Mouse (Mus musculus): ENCODE results near the gene Ltbr.
"Not testable (repeated sequence)": the region's sequence is repeated elsewhere in the genome, so short reads cannot be mapped to it uniquely, and the experiment has no call there.

Gene Ltbr

DNA sequence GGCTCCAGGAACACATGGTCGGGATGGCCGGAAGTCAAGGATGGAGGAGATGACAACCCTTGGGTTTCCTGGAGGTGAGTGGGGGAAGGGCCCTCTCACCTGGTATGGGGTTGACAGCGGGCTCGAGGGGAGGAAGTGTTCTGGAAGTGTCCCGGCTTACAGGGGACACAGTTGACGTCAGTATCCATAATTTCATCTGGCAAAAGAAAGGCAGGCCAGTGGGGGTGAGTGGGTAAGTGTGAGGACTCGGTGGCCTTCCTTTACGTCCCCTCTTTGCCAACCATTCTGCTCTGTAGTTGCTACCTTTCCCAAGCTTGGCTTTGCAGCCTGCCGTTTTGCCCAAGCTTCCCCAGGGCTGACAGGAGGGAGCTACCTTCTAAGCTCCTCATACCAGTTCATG, 1.5 kb downstream of the Ltbr start:
- no peak for DNase-seq (ENCODE audit: low spot score)

- no peak for DNase-seq (ENCODE audit: low spot score)
Observed at GRCm38 (mm10) chr6:125309406-125309805, 4.3 kb downstream of the Ltbr start.

GRCm38 (mm10) chr6:125308921-125309320, 4.8 kb downstream of the Ltbr start:
- DNase-seq (ENCODE audit: low spot score) = no peak

- no peak for DNase-seq (ENCODE audit: low spot score)
Observed at GRCm38 (mm10) chr6:125307091-125307490, 6.6 kb downstream of the Ltbr start.

DNA sequence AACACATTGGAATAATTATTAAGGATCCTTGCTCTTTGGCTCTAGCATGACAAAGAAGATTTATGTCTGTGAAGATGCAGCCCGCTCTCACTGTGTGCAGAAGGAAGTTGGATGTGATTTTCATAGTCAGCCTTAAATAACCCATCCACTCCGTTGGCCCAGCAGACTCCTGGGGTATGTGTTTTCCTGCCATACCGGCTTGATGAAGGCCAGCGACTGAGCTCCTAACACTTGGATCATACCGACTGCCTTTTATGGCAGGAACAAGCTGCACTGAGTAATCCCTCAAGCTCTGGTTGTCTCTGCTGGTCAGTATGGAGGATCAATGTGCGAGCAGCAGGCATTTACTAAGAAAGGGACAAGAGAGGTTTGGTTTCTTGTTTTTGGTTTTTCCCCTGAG, 8.2 kb downstream of the Ltbr start:
- DNase-seq (ENCODE audit: low spot score) = no peak

DNA sequence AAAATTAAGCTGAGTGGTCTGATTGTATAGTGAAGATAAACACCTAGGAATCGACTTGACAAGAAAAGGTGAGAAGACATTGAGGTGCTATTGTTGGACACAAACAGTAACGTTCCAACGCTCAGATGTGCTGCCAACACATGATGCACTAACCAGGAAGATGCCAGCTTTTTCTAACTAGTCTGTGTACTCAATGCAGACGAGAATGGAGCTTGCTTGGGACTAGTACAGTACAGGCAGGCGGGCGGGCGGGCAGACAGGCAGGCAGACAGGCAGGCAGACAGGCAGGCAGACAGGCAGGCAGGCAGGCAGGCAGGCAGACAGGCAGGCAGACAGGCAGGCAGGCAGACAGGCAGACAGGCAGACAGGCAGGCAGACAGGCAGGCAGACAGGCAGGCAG, 9.3 kb downstream of the Ltbr start:
- DNase-seq (ENCODE audit: low spot score) = not testable (repeated sequence)

DNA sequence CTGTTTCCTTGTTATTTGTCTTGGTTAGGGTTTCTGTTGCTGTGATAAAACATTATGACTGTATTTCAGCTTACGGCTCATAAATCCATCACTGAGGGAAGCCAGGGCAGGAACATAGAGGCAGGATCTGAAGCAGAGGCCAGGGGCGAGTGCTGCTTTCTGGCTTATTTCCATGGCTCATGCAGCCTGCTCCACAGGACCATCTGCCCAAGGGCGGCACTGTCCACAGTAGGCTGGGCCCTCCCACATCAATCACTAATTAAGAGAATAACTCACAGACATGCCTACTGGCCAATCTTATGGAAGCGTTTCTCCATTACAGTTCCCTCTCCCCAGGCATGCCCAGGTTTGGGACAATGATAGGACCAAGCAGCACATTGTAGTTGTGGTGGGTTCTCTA, 10.4 kb downstream of the Ltbr start:
- no peak for DNase-seq (ENCODE audit: low spot score)

DNA sequence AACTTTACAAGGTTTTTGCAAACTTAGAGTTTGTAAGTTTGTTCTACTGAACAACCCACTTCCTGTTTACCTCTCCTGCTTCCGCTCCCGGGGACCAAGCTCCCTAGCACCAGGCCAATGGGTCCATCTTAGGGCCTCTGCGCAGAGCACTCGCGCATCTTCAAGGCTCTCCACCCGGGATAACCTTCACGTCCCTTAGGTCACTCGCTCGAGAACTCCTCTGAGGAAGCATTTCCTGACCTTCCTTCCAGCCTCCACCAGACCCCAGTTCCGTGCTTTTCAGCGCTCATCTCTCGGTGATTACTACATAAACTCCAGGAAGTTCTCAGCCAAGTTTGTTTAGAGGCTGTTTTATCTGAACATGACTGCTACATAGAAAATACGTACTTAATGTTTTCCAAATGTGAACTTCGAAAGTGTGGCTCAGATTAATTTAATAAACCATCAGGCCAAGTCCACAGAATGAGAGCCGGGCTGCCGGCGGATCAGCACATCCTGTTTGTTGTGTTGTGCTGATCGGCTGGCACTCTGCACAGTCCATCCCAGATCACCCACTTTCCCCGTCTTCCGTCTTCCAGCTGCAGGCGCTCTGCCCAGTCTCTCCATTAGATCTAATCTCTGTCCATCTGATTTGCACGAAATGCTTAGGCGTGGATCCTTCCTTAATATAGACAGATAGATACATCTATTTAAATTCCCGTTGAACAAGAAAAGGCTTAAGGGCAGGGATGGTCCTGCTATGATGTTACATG, 11.3 kb downstream of the Ltbr start:
- DNase-seq (ENCODE audit: low spot score) = no peak

GRCm38 (mm10) chr6:125300982-125301381, 12.7 kb downstream of the Ltbr start:
- DNase-seq (ENCODE audit: low spot score) = no peak

DNA sequence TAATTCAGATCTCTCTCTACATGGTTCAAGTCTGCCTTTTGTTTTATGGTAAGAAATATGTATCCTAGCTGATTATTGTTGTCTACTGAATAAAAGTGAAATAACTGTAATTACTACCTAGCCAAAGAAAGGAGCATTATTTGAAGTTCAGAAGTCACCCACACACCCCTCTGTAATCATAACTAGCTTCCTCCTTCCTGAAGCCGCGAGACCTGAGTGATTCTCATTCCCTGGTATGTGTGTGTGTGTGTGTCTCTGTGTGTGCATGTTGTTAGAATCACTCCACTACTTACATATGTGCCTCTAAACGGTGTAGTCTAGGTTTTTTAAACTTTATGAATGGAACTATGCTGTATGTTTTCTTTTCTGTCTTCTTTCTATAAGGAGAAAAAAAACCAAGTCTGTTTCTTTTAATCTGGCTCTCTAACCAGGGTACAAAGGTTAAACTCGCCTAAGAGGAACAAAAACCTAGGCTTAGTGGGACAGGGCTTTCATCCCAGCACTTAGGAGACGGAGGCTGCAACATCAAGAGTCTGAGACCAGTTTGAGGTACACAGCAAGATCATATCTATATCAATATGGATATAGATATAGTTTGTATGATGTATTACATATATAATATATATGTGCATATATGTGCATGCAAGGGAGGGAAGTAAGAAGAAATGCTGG, 16.4 kb downstream of the Ltbr start:
- no peak for DNase-seq (ENCODE audit: low spot score)

- no peak for DNase-seq (ENCODE audit: low spot score)
Observed at GRCm38 (mm10) chr6:125294049-125294448, 19.6 kb downstream of the Ltbr start.

DNA sequence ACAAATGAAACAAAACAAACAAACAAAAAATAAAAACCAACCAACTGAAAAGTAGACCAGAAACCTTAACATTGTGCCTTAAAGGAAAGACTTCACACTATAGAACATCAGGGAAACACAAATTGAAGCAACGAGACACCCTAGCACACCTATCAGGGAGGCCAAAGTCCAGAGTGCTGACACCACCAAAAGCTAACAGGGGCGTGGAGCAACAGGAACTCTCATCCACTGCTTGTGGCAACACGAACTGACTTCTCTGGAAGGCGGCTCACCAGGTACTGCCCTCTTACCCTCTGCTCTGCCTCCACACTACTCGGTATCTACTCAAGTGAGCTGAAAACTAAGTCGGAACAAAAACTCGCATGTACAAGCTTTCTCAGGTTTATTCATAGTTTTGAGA, 21.4 kb downstream of the Ltbr start:
- no peak for DNase-seq (ENCODE audit: low spot score)

DNA sequence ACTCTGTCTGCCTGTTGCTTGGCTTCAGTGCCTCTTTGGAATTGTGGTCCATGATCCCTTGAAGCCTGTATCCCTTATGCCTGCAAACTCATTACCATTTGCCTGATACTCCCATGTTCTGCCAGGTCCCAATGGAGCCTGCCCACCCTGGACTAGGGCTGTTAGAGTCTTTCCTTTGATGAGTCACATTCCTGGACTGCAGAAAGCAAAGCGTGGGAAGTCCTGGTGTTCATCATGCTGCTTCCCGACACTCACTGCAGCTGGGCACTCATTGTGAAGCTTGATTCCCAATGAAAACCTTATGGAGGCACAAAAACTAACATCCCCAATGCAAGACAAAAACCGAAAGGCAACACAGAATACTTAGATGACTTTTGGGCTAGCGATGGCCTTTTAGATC, 22.4 kb downstream of the Ltbr start:
- DNase-seq (ENCODE audit: low spot score) = no peak

- DNase-seq (ENCODE audit: low spot score) = no peak
Observed at GRCm38 (mm10) chr6:125288730-125289129, 25.0 kb downstream of the Ltbr start.

DNA sequence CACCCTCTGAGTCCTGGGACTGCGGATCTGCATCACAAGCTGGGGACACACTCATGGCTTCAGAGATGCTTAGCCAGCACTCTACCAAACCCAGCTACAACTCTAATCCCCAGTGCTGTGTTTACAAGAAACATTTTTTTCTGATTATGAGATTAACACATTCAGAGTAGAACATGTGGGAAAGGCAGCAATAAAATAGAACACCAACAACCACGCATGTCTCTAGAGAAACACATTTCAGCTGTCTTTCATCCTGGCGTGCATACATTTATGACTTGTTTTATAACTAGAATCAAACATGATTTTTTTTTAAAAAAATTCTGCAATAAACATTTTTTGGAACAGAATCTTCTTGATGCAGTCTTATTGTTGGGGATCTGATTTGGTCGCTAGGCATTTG, 26.7 kb downstream of the Ltbr start:
- DNase-seq (ENCODE audit: low spot score) = no peak

GRCm38 (mm10) chr6:125285890-125286289, 27.8 kb downstream of the Ltbr start, which contains the start of gene Tuba3a:
Gene Tuba3a, minus strand, starts transcription at chr6:125286042.
- DNase-seq (ENCODE audit: low spot score) = no peak

- no peak for DNase-seq (ENCODE audit: low spot score)
Observed at GRCm38 (mm10) chr6:125284751-125285150, 28.9 kb downstream of the Ltbr start.

DNA sequence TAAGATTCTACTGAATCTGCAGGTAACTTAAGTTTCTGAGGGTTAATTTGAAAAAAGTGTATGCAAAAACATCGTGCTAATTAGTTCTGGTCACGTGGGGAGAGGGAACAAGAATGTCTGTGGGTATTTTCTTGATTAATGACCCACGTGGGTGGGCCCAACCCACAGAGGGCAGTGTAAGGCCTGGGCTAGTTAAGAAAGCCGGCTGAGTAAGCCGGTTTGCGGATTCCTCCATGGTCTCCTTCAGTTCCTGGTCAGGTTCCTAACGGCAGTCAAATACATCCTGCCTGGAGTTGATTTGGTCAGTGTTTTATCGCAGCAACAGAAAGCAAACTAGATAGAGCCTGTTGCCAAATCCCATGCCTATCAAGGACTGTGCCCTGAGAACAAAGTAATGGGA, 29.4 kb downstream of the Ltbr start:
- DNase-seq (ENCODE audit: low spot score) = no peak

DNA sequence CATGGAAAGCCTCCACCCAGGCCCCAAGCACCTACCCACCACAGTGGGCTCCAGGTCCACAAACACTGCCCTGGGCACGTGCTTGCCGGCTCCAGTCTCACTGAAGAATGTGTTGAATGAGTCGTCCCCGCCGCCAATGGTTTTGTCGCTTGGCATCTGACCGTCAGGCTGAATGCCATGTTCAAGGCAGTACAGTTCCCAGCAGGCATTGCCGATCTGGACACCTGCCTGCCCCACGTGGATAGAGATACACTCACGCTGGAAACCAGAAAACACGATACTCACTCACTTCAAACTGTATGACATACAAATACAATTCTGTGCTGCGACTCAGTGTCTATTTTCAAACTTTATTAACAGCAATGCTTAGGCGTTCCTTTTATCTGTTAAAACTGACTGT, 31.0 kb downstream of the Ltbr start:
- not testable (repeated sequence) for DNase-seq (ENCODE audit: low spot score)

GRCm38 (mm10) chr6:125279729-125280128, 34.0 kb downstream of the Ltbr start:
- no peak for DNase-seq (ENCODE audit: low spot score)

- DNase-seq (ENCODE audit: low spot score) = no peak
Observed at GRCm38 (mm10) chr6:125274841-125275563, 38.7 kb downstream of the Ltbr start.

DNA sequence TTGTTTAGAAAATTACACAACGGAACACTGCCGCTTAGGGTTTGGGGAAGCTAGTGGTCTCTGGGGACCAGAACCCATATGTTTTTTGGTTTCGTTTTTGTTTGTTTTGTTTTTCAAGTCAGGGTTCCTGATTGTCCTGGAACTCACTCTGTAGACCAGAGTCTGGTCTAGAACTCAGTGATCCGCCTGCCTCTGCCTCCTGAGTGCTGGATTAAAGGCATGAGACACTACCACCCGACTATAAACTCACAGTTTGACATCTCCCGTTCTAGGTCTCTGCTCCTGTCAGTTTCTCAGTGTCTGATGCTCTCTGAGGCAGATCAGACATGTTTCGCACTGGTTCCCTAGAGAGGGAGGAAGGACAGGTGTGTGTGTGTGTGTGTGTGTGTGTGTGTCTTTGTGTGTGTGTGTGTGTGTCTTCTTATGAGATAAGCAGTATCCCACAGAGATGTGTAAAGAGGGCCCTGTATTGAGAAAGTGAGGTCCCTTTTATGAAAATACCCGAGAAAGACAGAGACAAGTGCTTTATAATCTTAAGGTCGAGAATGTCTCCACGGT, 41.4 kb downstream of the Ltbr start:
- DNase-seq (ENCODE audit: low spot score) = no peak

Data from ovary, postnatal 10 days (tissue).